Mouse (Mus musculus) cerebellum, postnatal 25 days (tissue): ENCODE measurements around the gene Ndufaf3.
"Not testable (repeated sequence)": the region's sequence is repeated elsewhere in the genome, so short reads cannot be mapped to it uniquely, and the experiment has no call there.

Experiments
- DNase-seq, 2 experiments: peaks; one replicate each; pipeline ENCODE4 v3.0.0; 2021; ENCODE audit warnings: mixed read lengths in 2 of 2

Gene Ndufaf3

GRCm38 (mm10) chr9:108566815-108567776 is at the start of gene Ndufaf3:
Gene Ndufaf3 (minus strand): TSS chr9:108567434.
- DNase-seq: peak; percentile 98 to 99

DNA sequence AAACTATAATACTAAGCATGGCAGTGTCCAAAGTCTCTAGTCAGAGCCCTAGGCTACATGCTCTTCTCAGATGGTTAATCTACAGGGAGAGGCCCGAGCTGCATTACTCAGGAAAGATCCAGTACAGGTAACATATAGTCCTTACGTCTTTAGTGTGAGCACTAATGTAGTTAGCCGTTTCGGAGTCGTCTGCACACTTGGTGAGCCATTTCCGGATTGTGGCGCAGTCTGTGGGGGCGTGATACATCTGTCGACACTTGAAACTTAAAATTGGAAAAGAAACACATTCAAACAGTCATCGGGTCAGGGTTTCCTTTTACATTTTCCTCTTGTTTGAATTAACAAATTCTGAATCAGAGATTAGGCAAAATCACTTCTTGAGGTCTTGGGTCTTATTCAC is 44.3 kb upstream of the Ndufaf3 start:
- no peak for DNase-seq

DNA sequence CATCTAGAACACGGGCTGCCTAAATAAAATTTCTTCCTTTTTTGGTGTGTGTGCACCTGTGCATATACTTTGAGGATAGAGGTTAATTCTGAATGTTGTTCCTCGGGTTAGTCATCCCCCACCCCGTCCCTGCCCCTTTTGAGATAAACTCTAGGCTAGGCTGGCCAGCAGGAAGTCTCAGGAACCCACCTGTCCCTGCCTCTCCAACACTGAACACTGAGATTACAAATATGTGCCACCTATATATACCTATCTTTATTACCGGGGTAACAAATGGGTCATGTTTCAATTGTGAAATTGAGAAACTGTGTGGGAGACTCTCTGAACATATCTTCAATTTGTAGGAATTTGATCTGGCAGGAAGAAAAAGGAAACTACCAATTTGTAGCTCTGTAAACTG is 41.7 kb upstream of the Ndufaf3 start:
- DNase-seq: no peak

DNA sequence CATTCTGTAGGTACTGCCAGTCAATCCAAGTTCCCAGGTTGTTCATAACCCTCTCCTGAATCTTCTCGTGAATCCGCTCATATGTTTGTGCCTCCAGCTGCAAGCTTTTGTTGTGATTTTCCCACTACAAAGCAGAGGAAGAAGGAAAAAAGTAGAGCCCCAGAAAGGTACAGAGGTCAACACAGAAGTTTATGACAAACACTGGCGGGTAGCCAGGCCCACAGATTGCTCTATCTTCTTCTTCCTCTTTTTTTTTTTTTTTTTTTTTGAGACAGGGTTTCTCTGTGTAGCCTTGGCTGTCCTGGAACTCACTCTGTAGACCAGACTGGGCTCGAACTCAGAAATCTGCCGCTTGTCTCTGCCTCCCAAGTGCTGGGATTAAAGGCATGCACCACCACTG is 40.7 kb upstream of the Ndufaf3 start:
- not testable (repeated sequence) for DNase-seq

- DNase-seq: no peak
Measured at GRCm38 (mm10) chr9:108601986-108602385, 34.8 kb upstream of the Ndufaf3 start.

DNA sequence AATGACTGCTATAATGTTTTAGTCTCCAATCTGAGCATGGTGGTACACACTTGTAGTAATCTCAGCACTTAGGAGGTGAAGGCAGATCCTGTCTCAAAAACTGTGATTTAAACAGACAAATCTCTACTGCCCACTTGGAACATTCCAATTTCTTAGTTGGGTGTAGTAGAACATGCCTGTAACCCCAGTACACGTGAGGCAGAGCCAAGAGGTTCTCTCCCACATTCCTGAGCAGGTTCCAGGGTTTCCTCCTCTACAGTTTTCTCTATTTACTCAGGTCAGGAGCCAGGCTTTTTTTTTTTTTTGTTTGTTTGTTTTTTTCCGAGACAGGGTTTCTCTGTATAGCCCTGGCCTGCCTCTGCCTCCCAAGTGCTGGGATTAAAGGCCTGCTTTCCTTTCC is 32.8 kb upstream of the Ndufaf3 start:
- no peak for DNase-seq

DNA sequence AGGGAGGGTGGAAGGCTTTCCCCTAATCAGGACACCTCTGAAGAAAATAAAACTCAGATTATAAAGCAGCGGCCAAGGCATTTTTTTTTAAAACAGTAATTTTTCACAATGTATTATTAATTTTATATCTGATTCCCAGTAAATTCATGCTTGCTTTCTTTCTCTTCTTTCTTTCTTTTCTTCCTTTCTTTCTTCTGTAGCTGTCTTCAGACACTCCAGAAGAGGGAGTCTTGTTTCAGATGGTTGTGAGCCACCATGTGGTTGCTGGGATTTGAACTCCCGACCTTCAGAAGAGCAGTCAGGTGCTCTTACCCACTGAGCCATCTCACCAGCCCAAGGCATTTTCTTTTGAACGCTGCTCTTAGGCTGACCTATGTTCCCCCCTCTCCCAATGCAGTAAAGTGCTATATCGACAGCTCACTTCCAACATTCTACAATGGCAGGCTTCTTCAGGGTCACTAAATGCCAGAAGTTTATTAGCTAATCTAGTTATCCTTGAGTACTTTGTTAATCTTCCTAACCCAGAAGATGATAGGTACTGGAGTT is 31.9 kb upstream of the Ndufaf3 start:
- DNase-seq: no peak

- DNase-seq: peak; percentile 89 to 91
Measured at GRCm38 (mm10) chr9:108596998-108597764, 29.9 kb upstream of the Ndufaf3 start, which contains the start of gene P4htm. Gene P4htm (minus strand): TSS chr9:108597667.

- no peak for DNase-seq
Measured at GRCm38 (mm10) chr9:108594354-108594753, 27.1 kb upstream of the Ndufaf3 start.

GRCm38 (mm10) chr9:108591462-108591861 is 24.2 kb upstream of the Ndufaf3 start:
- DNase-seq: peak; percentile 49 to 76

DNA sequence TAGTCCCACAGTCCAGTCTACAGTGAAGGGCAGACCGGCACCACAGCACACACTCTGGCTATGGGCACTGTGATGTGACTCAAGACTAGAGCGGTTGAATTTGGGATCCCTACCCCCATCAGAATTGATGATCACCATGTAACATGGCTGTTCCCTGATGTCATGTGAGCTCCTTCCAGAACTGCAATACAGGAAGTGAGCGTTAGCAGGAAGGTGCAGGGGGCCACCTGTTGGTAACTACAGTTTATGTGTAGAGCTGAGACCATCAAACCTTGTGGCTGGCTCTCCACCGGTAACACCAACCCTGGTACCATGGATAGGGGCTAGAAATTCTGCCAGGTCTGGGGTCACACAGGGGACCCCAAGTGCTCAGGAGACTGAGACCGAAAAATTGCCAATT is 22.0 kb upstream of the Ndufaf3 start:
- DNase-seq: peak in 1 of 2 experiments; percentile 14

- DNase-seq: peak; percentile 63 to 73
Measured at GRCm38 (mm10) chr9:108587571-108588180, 20.4 kb upstream of the Ndufaf3 start.

GRCm38 (mm10) chr9:108579344-108579690 is 12.1 kb upstream of the Ndufaf3 start:
- no peak for DNase-seq

DNA sequence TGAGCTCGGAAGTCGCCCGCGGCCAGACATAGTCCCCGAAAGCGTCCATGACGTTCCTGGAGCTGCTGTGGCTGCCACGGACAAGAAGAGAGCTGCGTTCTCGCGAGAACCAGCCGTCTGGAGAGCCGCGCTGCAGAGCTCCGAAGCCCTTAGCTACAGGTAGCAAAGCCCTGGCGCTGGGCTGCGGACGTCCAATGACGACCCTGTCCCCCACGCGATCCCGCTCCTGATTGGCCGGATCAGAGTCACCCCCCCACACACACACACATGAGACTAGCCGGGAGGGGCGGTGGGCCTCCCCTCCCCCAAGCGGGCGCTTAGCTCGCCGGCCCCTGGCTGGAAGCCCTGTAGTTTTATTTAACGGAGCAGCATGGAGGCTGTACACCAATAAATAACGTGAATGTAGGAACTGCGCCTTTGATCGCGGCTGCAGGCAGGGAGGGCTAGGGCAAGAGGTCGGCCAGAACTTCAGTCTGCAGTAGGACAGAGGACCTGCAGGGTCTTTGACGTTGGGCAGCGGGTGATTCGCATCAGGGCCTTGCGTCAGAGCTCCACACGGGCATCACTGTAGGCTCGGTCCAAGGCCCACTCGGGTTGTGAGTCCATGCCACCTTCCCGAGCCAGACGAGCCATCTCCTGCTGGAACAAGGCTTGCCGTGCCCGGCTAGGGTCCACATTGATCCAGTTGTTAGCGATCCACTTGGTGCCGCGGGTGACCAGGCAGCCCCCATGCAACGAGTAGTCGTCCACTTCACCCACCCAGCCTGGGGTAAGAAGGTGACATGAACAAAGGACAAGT is 11.5 kb upstream of the Ndufaf3 start, which contains the start of gene Wdr6:
Wdr6 (minus strand) TSS at position 195 of the 799 bp plus-strand sequence.
- DNase-seq: peak; percentile 90 to 95

GRCm38 (mm10) chr9:108577934-108578544 is 10.8 kb upstream of the Ndufaf3 start:
- peak; percentile 49 to 73 for DNase-seq

DNA sequence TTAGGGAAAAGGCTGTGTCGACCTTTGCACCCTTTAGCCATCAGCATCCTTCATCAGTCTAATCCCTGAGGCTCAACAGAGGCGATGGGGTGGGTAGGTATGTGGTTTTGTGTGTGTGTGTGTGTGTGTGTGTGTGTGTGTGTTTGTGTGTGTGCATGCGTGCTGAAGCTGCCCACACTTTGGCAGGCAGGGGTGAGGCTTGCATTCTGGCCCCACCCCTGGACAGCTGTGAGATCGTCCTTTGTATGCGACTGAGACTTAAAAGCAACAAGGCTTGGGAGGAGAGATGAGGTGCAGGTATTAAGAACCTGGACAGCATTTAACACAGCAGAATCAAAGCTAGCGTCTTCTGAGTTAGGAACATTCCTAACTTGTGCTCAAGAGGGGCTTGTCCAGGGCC is 9.8 kb upstream of the Ndufaf3 start:
- no peak for DNase-seq

DNA sequence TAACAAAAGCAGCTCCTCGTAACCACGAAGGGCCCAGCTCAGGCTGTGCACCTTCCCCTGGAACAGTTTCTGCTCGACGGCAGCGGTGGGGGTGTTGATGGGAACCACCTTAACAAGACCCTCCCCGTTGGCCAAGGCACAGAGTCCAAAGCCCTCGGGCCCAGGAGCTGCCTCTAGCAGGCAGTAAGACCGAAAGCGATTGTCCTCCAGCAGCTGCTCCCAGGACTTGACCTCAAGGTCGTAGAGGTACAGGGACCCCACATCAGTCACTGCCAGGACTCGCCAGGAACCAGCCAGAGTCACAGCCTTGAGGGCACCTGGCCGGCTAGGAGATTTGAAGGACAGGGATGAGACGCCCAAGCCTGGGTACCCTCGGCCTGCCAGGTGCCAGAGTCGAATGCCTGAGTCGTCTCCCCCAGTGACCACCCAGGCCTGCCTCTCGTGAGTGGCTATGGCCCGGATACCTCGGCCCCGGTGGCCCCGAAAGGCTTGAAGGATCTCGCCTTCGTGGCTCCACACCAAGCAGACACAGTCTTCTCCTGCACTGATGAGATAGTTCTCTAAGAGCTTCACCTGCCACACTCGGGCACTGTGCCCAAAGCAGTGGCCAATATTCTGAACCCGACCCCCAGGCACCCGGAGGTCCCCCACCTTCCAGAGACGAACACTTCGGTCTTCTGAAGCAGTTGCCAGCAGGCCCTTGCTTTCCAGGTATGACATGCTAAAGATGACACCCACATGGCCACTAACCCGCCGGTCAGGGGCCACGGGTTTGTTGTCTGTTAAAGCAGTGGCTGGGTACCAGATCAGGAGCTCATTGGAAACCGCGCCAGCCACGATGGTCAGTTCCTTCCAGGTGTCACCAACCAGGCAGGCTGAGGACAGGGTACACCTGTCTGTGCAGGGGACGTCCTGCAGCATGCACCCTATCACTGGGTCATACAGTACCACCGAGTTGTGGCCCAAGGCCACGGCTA is 8.4 kb upstream of the Ndufaf3 start:
- peak; percentile 23 to 40 for DNase-seq

- peak; percentile 12 to 17 for DNase-seq
Measured at GRCm38 (mm10) chr9:108574921-108575320, 7.7 kb upstream of the Ndufaf3 start.

- DNase-seq: peak; percentile 66 to 80
Measured at GRCm38 (mm10) chr9:108573774-108574690, 6.8 kb upstream of the Ndufaf3 start.
